Mouse (Mus musculus) C2C12 (cell line): ENCODE measurements around the gene Tmem50a.

ENCODE experiments used
- CTCF ChIP-seq: IDR thresholded peaks from one replicate; pipeline ENCODE4 v1.5.1; 2011; ENCODE audit not compliant: control insufficient read depth, insufficient read depth, insufficient read length
- MYOG ChIP-seq: IDR thresholded peaks from one replicate; pipeline ENCODE4 v1.6.1; 2011; ENCODE audit not compliant: control insufficient read depth, insufficient read length; ENCODE audit errors: extremely low read depth

GRCm38 (mm10) chr4:134930684-134931481 lies 16.1 kb upstream of the Tmem50a start, which contains the start of gene Syf2:
- TF ChIP-seq CTCF, result no peak
- no peak for TF ChIP-seq MYOG
